Mouse (Mus musculus) thymus, postnatal 0 days (tissue): ENCODE data around the gene Syne3. TPM values are rescaled to one million over a fixed set of nuclear protein-coding genes. Genes with fewer than 3 reads are reported as not detected.
A peak's percentile ranks its signal among the peaks of the same experiment; 100 is the strongest.

Experiments used
- DNase-seq: peaks from one replicate; pipeline ENCODE4 v3.0.0-alpha.2; 2015; ENCODE audit warnings: low spot score
- polyA plus RNA-seq: library from polyadenylated mRNA; unstranded; fragments of >200 nt; fragmentation: Nextera tagmentation; extraction: Ambion mirVana; gene quantifications from 2 replicates; pipeline ENCODE4 v1.2.1, GENCODE M21; 2015

Gene Syne3
- polyA plus RNA-seq, 1 experiment from 2014 or later = 7.8 TPM

- DNase-seq = no peak
Observed at GRCm38 (mm10) chr12:105025947-105026586, 16.5 kb upstream of the Syne3 start.

- DNase-seq = peak; percentile 81
Observed at GRCm38 (mm10) chr12:105025271-105025946, 15.8 kb upstream of the Syne3 start.

- peak; percentile 59 for DNase-seq
Observed at GRCm38 (mm10) chr12:105022776-105023175, 13.2 kb upstream of the Syne3 start.

GRCm38 (mm10) chr12:105022141-105022540 lies 12.5 kb upstream of the Syne3 start:
- peak; percentile 79 for DNase-seq

- DNase-seq = no peak
Observed at GRCm38 (mm10) chr12:105021441-105022069, 11.9 kb upstream of the Syne3 start.

GRCm38 (mm10) chr12:105019359-105020219 lies 10.0 kb upstream of the Syne3 start:
- no peak for DNase-seq

- DNase-seq = no peak
Observed at GRCm38 (mm10) chr12:105016639-105017038, 7.0 kb upstream of the Syne3 start.

GRCm38 (mm10) chr12:105016199-105016598 lies 6.6 kb upstream of the Syne3 start:
- DNase-seq = no peak

- DNase-seq = peak; percentile 90
Observed at GRCm38 (mm10) chr12:105013065-105013464, 3.5 kb upstream of the Syne3 start.

- DNase-seq = no peak
Observed at GRCm38 (mm10) chr12:105012314-105012713, 2.7 kb upstream of the Syne3 start.

GRCm38 (mm10) chr12:105011589-105011988 lies 2.0 kb upstream of the Syne3 start:
- DNase-seq = no peak

- no peak for DNase-seq
Observed at GRCm38 (mm10) chr12:105010213-105010790, 693 bp upstream of the Syne3 start.

- peak; percentile 93 for DNase-seq
Observed at GRCm38 (mm10) chr12:105008752-105009178, 844 bp downstream of the Syne3 start.

GRCm38 (mm10) chr12:105008150-105008549 lies 1.5 kb downstream of the Syne3 start:
- DNase-seq = no peak

- DNase-seq = no peak
Observed at GRCm38 (mm10) chr12:105005715-105005972, 4.0 kb downstream of the Syne3 start.

GRCm38 (mm10) chr12:105004956-105005714 lies 4.5 kb downstream of the Syne3 start:
- no peak for DNase-seq

GRCm38 (mm10) chr12:105003715-105004114 lies 5.9 kb downstream of the Syne3 start:
- DNase-seq = no peak

- DNase-seq = no peak
Observed at GRCm38 (mm10) chr12:105003158-105003557, 6.5 kb downstream of the Syne3 start.

GRCm38 (mm10) chr12:105002340-105003132 lies 7.1 kb downstream of the Syne3 start:
- DNase-seq = peak; percentile 37

- no peak for DNase-seq
Observed at GRCm38 (mm10) chr12:105001317-105001716, 8.3 kb downstream of the Syne3 start.
